Mouse (Mus musculus): Measurements from ENCODE around the gene Ppp1r26.

The Ppp1r26 gene

DNA sequence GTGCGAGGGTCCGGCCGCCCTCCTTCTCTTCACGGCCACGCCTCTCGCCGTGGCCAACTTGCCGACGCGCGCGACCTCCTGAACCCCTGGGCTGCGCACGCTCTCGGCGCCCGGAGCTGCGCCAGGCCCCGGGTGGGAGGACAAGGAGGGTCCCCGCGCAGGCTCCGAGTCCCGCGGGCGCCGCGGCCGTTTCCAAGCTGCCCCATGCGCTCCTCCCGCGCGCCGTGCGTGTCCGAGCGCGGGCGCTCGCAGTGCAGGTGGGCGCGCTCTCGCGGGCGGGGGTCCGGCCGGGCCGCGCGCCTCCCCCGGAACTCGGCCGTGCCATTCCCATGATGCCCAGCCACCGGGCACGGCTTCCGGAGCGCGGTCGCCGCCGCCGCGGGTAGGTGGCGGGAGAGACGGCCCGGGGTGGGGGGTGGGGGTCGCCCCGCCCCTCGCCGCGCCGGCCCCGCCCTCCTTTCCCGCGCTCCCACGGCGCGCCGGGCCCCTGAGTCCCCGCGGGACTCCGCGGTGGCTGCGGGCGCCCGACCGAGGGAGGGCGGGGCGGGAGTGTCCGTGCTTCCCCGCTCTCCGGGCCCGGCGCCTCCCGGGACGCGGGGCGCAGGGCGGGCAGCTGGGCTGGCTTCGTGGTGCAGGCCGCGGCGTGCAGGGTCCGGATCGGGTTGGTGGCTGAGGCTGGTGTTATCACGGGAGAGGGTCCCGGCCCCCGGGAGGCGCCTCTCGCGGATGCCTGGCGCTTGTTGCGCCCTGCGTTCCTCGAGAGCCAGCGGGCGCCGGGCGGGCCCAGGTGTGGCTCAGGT is at the start of gene Ppp1r26:
Gene Ppp1r26, plus strand, starts transcription at position 286 of the 800 bp plus-strand sequence.
- no peak for DNase-seq (ENCODE audit: low read depth)

DNA sequence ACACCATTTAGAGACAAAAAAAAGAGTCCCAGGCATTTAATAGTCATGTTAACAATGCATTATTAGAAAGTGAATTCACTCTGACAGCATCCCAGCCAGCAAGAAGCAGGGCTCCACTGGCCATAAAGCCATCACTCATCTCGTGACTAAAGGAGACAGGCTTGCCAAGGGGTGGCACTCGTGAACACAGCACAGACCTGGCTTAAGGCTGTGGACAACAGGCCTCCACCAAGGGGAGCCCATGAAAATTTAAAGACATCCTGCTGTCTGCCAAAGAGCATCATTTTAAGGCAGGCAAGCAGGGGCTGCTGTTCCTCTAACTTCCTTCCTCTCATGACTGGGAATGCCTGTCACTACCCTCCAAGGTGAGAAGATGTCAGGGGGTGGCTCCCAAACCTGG is 49.7 kb upstream of the Ppp1r26 start:
- no peak for DNase-seq (ENCODE audit: low read depth)

DNA sequence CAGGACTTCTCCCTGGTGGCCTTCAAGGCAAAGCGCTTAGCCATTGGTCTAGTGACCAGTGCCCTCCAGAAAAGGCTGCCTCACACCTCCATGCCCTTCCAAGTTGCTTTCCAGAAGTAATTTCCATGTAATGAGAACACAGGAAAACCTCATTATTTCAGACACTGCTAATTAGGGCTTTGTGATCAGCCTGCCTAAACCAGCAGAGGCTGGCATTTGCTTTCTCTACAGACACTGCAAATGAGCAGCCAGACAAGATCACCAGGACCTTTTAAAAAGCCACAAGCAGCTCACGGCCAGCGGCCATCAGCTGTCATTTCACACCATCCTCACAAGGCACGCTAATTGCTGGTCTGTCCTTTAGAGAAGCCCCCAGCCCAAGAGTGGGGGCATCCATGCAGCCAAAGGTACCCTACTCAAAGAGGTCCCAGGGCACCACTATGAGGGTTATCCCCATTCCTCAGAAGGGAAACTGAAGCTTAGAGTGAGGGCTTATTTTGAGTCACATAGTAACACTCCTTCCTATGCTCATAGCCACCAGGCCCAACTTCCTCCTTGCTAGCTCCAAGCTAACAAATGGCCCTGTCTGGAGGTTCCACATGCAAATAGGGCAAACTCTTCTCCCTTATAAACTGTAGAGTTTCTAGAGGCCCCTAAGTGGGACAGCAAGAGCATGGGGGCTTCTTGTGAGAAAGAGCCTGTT is 49.0 kb upstream of the Ppp1r26 start:
- DNase-seq (ENCODE audit: low read depth), result no peak

GRCm38 (mm10) chr2:28401647-28402046 is 45.0 kb upstream of the Ppp1r26 start:
- DNase-seq (ENCODE audit: low read depth), result no peak

GRCm38 (mm10) chr2:28402128-28402527 is 44.5 kb upstream of the Ppp1r26 start:
- no peak for DNase-seq (ENCODE audit: low read depth)

DNA sequence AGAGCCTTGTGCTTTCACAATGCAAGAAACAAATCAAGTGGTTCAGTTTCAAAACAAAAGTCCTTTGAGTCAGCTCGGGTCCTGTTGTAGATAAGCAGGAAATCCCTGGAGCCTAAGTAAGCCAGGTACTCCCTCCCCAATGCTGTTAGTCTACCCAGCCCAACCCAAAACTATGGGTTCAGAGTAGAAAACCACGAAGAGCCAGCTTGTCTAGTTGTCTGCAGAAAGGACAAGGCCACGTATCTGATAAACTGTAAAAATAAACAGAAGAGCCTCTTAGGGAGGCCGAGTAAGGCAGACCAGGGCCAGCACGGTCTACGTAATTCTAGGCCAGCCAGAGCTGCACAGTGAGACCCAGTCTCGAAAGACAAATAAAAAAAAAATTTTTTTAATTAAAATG is 38.8 kb upstream of the Ppp1r26 start:
- DNase-seq (ENCODE audit: low read depth), result no peak

GRCm38 (mm10) chr2:28409144-28409543 is 37.5 kb upstream of the Ppp1r26 start:
- DNase-seq (ENCODE audit: low read depth), result no peak

DNA sequence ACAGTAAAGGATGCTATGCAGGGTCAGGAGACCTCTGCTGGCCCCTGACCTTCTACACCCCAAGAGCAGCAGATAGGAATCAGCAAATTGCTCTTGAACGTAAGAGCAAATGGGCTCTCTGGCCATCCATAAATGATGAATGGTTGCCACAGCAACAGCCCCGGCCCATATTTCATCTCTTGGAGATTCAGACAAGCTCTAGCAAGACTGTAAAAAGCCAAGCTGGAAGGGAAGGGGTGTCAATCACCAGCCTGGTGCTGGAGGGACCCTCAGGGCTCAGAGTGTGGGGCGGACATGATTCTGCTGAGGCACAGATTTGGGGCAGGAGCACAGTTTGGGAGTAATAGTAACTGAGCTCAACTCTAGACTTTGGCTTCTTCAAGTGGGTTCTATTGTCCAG is 37.0 kb upstream of the Ppp1r26 start:
- DNase-seq (ENCODE audit: low read depth), result no peak

- no peak for DNase-seq (ENCODE audit: low read depth)
Observed at GRCm38 (mm10) chr2:28412936-28413335, 33.7 kb upstream of the Ppp1r26 start.

- no peak for DNase-seq (ENCODE audit: low read depth)
Observed at GRCm38 (mm10) chr2:28414116-28414756, 32.4 kb upstream of the Ppp1r26 start.

GRCm38 (mm10) chr2:28414757-28415137 is 31.9 kb upstream of the Ppp1r26 start:
- no peak for DNase-seq (ENCODE audit: low read depth)

DNA sequence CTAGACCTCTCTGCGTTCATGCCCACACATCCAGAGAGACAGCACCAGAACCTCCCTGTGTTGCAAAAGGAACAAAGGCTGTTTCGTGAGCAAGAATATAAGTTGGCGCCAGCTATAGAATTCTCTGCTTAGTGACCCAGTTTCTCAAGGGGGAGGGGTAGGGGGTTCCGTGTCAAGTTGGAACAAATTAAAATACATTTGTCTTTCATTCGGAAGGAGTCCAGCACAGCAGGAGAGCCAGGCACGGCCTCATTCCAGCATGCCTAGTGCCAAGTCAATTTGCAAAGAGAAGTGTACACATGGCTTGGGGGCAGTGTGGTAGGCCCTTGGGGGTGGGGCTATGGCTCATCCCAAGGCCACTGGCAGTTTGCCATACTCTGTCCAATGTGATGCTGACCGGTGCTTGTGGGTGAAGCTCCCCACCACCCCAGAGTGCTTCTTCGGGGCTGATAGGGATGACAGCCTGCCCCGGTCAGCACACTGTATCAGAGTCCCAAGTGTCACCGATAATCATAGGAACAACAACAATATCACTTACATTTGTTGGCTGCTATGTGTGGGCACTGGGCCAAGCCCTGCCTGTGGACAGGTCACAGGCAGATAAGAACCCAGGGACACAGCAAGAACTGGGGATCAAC is 31.1 kb upstream of the Ppp1r26 start:
- DNase-seq (ENCODE audit: low read depth), result no peak

- no peak for DNase-seq (ENCODE audit: low read depth)
Observed at GRCm38 (mm10) chr2:28416511-28416910, 30.1 kb upstream of the Ppp1r26 start.

- DNase-seq (ENCODE audit: low read depth), result peak; percentile 78
Observed at GRCm38 (mm10) chr2:28418034-28418433, 28.6 kb upstream of the Ppp1r26 start.

DNA sequence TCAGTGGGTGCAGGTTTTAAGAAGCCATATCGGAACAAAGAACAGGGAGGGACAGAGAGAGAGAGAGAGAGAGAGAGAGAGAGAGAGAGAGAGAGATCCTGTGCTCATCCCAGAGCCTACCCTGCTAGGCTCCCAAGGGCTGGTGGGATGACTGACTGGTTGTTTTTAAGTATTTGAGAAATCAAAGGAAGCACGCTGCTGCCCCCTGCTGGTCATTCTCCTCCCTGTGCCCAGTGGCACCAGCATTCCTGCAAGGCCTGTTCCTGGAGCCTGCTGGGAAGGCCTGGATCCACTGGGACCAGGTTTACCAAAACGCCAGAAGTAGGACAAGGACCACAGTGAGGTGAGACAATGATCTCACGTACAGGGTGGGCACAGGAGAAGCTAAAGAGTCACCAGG is 26.7 kb upstream of the Ppp1r26 start:
- DNase-seq (ENCODE audit: low read depth), result peak; percentile 68

- DNase-seq (ENCODE audit: low read depth), result peak; percentile 68
Observed at GRCm38 (mm10) chr2:28423167-28423566, 23.4 kb upstream of the Ppp1r26 start.

- no peak for DNase-seq (ENCODE audit: low read depth)
Observed at GRCm38 (mm10) chr2:28427226-28427625, 19.4 kb upstream of the Ppp1r26 start.

- no peak for DNase-seq (ENCODE audit: low read depth)
Observed at GRCm38 (mm10) chr2:28430846-28431245, 15.8 kb upstream of the Ppp1r26 start.

DNA sequence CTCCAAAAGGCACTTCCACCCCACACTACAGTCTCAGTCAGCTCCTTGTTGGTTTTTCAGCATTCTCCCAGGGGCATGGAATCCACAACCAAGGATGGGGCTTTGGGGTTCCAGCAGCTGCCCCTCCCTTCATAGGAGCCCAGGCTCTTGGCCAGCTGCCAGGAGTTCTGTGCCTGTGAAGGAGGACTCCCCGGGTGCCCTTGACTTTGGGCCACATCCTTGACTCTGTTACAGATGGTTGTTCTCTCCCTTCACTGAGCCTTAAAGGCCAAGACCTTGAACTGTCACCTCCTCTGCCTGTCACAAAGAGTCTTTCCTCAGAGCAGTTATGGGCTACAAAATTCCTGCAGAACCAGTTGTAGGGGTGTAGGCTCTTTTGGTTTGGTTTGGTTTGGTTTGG is 13.8 kb upstream of the Ppp1r26 start:
- no peak for DNase-seq (ENCODE audit: low read depth)

GRCm38 (mm10) chr2:28433512-28433911 is 13.1 kb upstream of the Ppp1r26 start:
- no peak for DNase-seq (ENCODE audit: low read depth)

DNA sequence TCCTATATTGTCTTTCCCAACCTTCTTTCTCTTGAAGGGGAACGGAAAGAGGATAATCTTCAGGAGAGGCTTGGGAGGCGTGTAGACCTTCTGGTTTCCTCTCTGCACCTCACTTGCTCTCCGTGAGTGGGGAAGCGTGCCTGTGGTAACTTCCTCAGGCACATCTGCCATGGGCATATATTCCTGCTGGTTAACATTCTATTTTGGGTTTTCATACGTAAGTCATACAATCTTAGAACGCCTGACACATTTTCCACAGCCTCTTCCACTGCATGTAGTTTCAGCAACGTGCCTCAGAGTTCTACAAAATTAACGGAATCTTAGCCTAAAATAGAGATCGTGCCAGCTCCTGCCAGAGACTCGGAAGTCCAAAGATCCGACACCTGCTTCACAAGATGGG is 11.2 kb upstream of the Ppp1r26 start:
- DNase-seq (ENCODE audit: low read depth), result no peak

DNA sequence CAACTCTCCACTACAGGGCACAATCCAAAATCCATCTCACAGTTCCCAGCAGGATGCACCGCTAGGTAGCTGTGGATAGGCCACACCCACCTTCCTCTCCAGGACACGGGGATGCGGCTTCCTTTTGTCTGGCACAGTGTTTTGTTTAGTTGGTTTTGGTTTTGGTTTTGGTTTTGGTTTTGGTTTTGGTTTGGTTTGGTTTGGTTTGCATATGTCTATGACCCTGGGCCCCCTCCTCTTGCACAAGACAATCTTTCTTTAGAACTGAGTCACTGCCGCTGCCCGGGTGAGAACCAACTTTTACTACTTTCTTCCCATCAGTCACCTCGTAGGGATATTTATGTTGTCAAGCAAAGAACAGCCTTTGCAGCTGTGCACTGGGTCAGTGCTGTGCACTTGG is 5.8 kb upstream of the Ppp1r26 start:
- peak; percentile 66 for DNase-seq (ENCODE audit: low read depth)

GRCm38 (mm10) chr2:28445082-28445481 is 1.5 kb upstream of the Ppp1r26 start:
- DNase-seq (ENCODE audit: low read depth), result peak; percentile 66
